Comparison of ENCODE assay signal across 8 mouse cellular contexts in genomic region chr10:110992047-110992431, GRCm38 (mm10). TPM values are rescaled to one million over a fixed set of nuclear protein-coding genes. Genes with fewer than 3 reads are reported as not detected.
A peak's percentile ranks its signal among the peaks of the same experiment; 100 is the strongest.
DNase-seq lines count a peak whose midpoint lies in the region; ATAC-seq and TF ChIP-seq lines count a peak whose summit lies in the region.

No protein-coding gene starts in this region.

- intact Hi-C loops in left cerebral cortex, adult 2 months (cut with DNase I) = no loop called here
- intact Hi-C loops in left cerebral cortex, postnatal 10 days (cut with DNase I) = loop anchor here (5.0 kb wide), 1 partner anchor 110 kb away; no protein-coding TSS in a partner anchor

- H3K4me3 ChIP-seq in left cerebral cortex, adult 2 months = no peak overlapping the region
- H3K4me3 ChIP-seq in kidney, embryonic 14.5 days (ENCODE audit: low read length) = no peak overlapping the region
- H3K4me3 ChIP-seq in midbrain, embryonic 13.5 days (replicated peaks) = no peak overlapping the region

- H3K9me3 ChIP-seq in kidney, embryonic 14.5 days (ENCODE audit: control insufficient read depth, low read length) = no peaks in the 10 kb centered on the region
- no peaks in the 10 kb centered on the region for H3K9me3 ChIP-seq in midbrain, embryonic 13.5 days

- WGBS in kidney, embryonic 14.5 days = 33% methylated on average over 9 of the region's 9 CpGs
- 14% methylated on average over 9 of the region's 9 CpGs for WGBS in midbrain, embryonic 13.5 days

- no peak overlapping the region for H3K4me2 ChIP-seq in kidney, embryonic 14.5 days (replicated peaks; ENCODE audit: low read depth, low read length)
- no peak overlapping the region for H3K4me2 ChIP-seq in midbrain, embryonic 13.5 days (replicated peaks)

- no peak for TF ChIP-seq CTCF in left cerebral cortex, adult 2 months (IDR thresholded peaks at IDR 0.05)

- H3K9ac ChIP-seq in kidney, embryonic 14.5 days (ENCODE audit: low read depth, low read length) = no peak overlapping the region
- H3K9ac ChIP-seq in midbrain, embryonic 13.5 days (replicated peaks) = 0 out of 2 replicates have a peak overlapping the region, but pooled peaks have one; percentile 25

- H3K27me3 ChIP-seq in kidney, embryonic 14.5 days (ENCODE audit: control insufficient read depth, insufficient read depth, low read length) = no peaks in the 10 kb centered on the region
- H3K27me3 ChIP-seq in midbrain, embryonic 13.5 days = no peaks in the 10 kb centered on the region

- no peak for DNase-seq in left cerebral cortex, adult 2 months (ENCODE audit: extremely low spot score in 1 of 2, low spot score in 2 of 2)
- DNase-seq in left cerebral cortex, postnatal 10 days (ENCODE audit: extremely low spot score in 1 of 2, low spot score in 2 of 2) = no peak
- no peak for DNase-seq in urinary bladder, postnatal 4 days (ENCODE audit: low spot score in 2 of 2)
- no peak for DNase-seq in right cerebral cortex, postnatal 36 days (ENCODE audit: low spot score in 2 of 2)
- no peak for DNase-seq in layer of hippocampus, postnatal 10 days (ENCODE audit: low spot score in 2 of 2)

- ATAC-seq in erythroblast, adult 5-6 weeks (replicated peaks; ENCODE audit: low FRiP score, poor library complexity, severe bottlenecking) = peak; percentile 78
- ATAC-seq in kidney, embryonic 14.5 days (ENCODE audit: low FRiP score, low TSS enrichment) = 0 out of 2 replicates have a peak, but pooled peaks have one; percentile 48
- peak; percentile 70 for ATAC-seq in midbrain, embryonic 13.5 days

- H3K36me3 ChIP-seq in kidney, embryonic 14.5 days (ENCODE audit: control insufficient read depth, insufficient read depth, low read length) = no peaks in the 10 kb centered on the region
- no peaks in the 10 kb centered on the region for H3K36me3 ChIP-seq in midbrain, embryonic 13.5 days

- peaks cover 12% of the 10 kb centered on the region; the same call in 1 of the 2 replicates for H3K4me1 ChIP-seq in kidney, embryonic 14.5 days (ENCODE audit: control insufficient read depth, insufficient read depth, low read length)
- peaks cover 28% of the 10 kb centered on the region for H3K4me1 ChIP-seq in midbrain, embryonic 13.5 days (replicated peaks)

- peak overlapping the region; percentile 18; the same call in 1 of the 2 replicates for H3K27ac ChIP-seq in left cerebral cortex, adult 2 months
- no peak overlapping the region for H3K27ac ChIP-seq in kidney, embryonic 14.5 days (ENCODE audit: low read depth, low read length)
- H3K27ac ChIP-seq in midbrain, embryonic 13.5 days = peak overlapping the region; percentile 36; the same call in 1 of the 2 replicates

RNA-seq across cellular contexts. Expression of gene Zdhhc17, which starts 17.9 kb away (rescaled TPM):
- total RNA-seq in left cerebral cortex, adult 2 months (2021) = 100 to 1,000 TPM; 113 to 128 TPM
- total RNA-seq in left cerebral cortex, postnatal 10 days (2021) = 10 to 100 TPM; 82.5 to 88.4 TPM
- 19.9 and 54.4 TPM in 2 replicates for total RNA-seq in erythroblast, adult 5-6 weeks (2015; ENCODE audit: low replicate concordance)
- 15.8 and 18.3 TPM in 2 replicates for total RNA-seq in erythroblast, adult 5-6 weeks (2017; ENCODE audit: low replicate concordance)
- polyA plus RNA-seq in kidney, embryonic 14.5 days (2014; fragmentation: Nextera tagmentation; extraction: Ambion mirVana) = 18.2 and 33.5 TPM in 2 replicates
- polyA plus RNA-seq in midbrain, embryonic 13.5 days (2015; fragmentation: Nextera tagmentation; extraction: Ambion mirVana) = 56.4 and 58.7 TPM in 2 replicates
- 10 to 100 TPM; 75.4 to 82.2 TPM for total RNA-seq in layer of hippocampus, postnatal 10 days (2021)
